Mouse (Mus musculus) liver, embryonic 16.5 days (tissue): Measurements from ENCODE around the gene Eps15l1. TPM values are rescaled to one million over a fixed set of nuclear protein-coding genes. Genes with fewer than 3 reads are reported as not detected.
A peak's percentile ranks its signal among the peaks of the same experiment; 100 is the strongest.

Experiments used
- ATAC-seq: fragments of 200-750 bp; cut with Nextera tagmentation; 2 replicates; pipeline ENCODE4 v1.8.0; 2017; ENCODE audit warnings: low read depth, mild to moderate bottlenecking, moderate number of reproducible peaks, moderate library complexity
- H3K27ac ChIP-seq: fragments of 300-500 bp; sonication (generic); 2 replicates; pipeline ENCODE4 v1.5.1; 2014; ENCODE audit warnings: mild to moderate bottlenecking, low read length
- H3K27me3 ChIP-seq: fragments of 300-500 bp; sonication (generic); 2 replicates; pipeline ENCODE4 v1.6.1; 2014; ENCODE audit warnings: low read depth, low read length, mixed read lengths; ENCODE audit not compliant: control insufficient read depth, insufficient read depth
- H3K36me3 ChIP-seq: fragments of 300-500 bp; sonication (generic); 2 replicates; pipeline ENCODE4 v1.6.1; 2014; ENCODE audit warnings: mild to moderate bottlenecking; ENCODE audit not compliant: control insufficient read depth, insufficient read depth
- H3K4me1 ChIP-seq: fragments of 300-500 bp; sonication (generic); 2 replicates; pipeline ENCODE4 v1.6.1; 2014; ENCODE audit warnings: low read depth, low read length, mixed read lengths; ENCODE audit not compliant: control insufficient read depth
- H3K4me2 ChIP-seq: fragments of 300-500 bp; sonication (generic); 2 replicates; pipeline ENCODE4 v1.6.1; 2014; ENCODE audit warnings: low read depth, low read length, mixed read lengths
- H3K4me3 ChIP-seq: fragments of 300-500 bp; sonication (generic); 2 replicates; pipeline ENCODE4 v1.5.1; 2014; ENCODE audit warnings: low read depth, mild to moderate bottlenecking, low read length
- H3K9ac ChIP-seq: fragments of 300-500 bp; sonication (generic); 2 replicates; pipeline ENCODE4 v1.6.1; 2014; ENCODE audit warnings: low read depth, low read length
- H3K9me3 ChIP-seq: fragments of 300-500 bp; sonication (generic); replicated peaks from 2 replicates; pipeline ENCODE4 v1.6.1; 2016; ENCODE audit warnings: low read length; ENCODE audit not compliant: control insufficient read depth
- WGBS: fragments of 180-500 bp; shearing (Covaris S2); extraction: QIAGEN DNeasy Blood & Tissue Kit; methylation state at CpG from one replicate; pipeline ENCODE4 v1.1.7; 2014; ENCODE audit not compliant: insufficient replicate concordance; 5-methylcytosine and 5-hydroxymethylcytosine counted together
- polyA plus RNA-seq: library from polyadenylated mRNA; unstranded; fragments of >200 nt; fragmentation: Nextera tagmentation; extraction: Ambion mirVana; gene quantifications from 2 replicates; pipeline ENCODE4 v1.2.1, GENCODE M21; 2015

Eps15l1 gene
- polyA plus RNA-seq, 1 experiment from 2014 or later: 19.2 TPM

- Histone ChIP-seq H3K9ac (no peak overlapping the region), H3K9me3 (no peaks in the 10 kb centered on the region), H3K36me3 (no peaks in the 10 kb centered on the region), H3K4me2 (no peak overlapping the region), H3K4me3 (no peak overlapping the region), H3K27me3 (no peaks in the 10 kb centered on the region), H3K27ac (peak overlapping the region; percentile 1; the same call in 1 of the 2 replicates), H3K4me1 (peaks cover 39% of the 10 kb centered on the region)
- peak; percentile 38 for ATAC-seq
- 19% methylated on average over 8 of the region's 8 CpGs for WGBS
Observed at GRCm38 (mm10) chr8:72350727-72351126, 70.5 kb downstream of the Eps15l1 start.

GRCm38 (mm10) chr8:72349838-72350237, 71.4 kb downstream of the Eps15l1 start:
- H3K4me3 ChIP-seq: no peak overlapping the region
- no peak for ATAC-seq
- H3K9ac ChIP-seq: no peak overlapping the region
- no peaks in the 10 kb centered on the region for H3K27me3 ChIP-seq
- no peaks in the 10 kb centered on the region for H3K9me3 ChIP-seq
- H3K36me3 ChIP-seq: no peaks in the 10 kb centered on the region
- H3K4me2 ChIP-seq: no peak overlapping the region
- WGBS: 58% methylated on average over 9 of the region's 9 CpGs
- peaks cover 38% of the 10 kb centered on the region for H3K4me1 ChIP-seq
- H3K27ac ChIP-seq: peak overlapping the region; percentile 1; the same call in 1 of the 2 replicates

GRCm38 (mm10) chr8:72348956-72349355, 72.3 kb downstream of the Eps15l1 start:
- H3K9ac ChIP-seq: no peak overlapping the region
- ATAC-seq: no peak
- no peak overlapping the region for H3K4me3 ChIP-seq
- H3K9me3 ChIP-seq: no peaks in the 10 kb centered on the region
- no peaks in the 10 kb centered on the region for H3K27me3 ChIP-seq
- no peaks in the 10 kb centered on the region for H3K36me3 ChIP-seq
- no peak overlapping the region for H3K4me2 ChIP-seq
- peaks cover 29% of the 10 kb centered on the region for H3K4me1 ChIP-seq
- 78% methylated on average over 1 of the region's 1 CpGs for WGBS
- no peak overlapping the region for H3K27ac ChIP-seq

GRCm38 (mm10) chr8:72348114-72348513, 73.1 kb downstream of the Eps15l1 start:
- Histone ChIP-seq H3K36me3 (no peaks in the 10 kb centered on the region), H3K4me3 (no peak overlapping the region), H3K4me1 (peaks cover 21% of the 10 kb centered on the region), H3K9me3 (no peaks in the 10 kb centered on the region), H3K9ac (no peak overlapping the region), H3K27ac (no peak overlapping the region), H3K27me3 (no peaks in the 10 kb centered on the region), H3K4me2 (no peak overlapping the region)
- no peak for ATAC-seq
- 77% methylated on average over 2 of the region's 2 CpGs for WGBS

GRCm38 (mm10) chr8:72347553-72347952, 73.7 kb downstream of the Eps15l1 start:
- H3K9me3 ChIP-seq: no peaks in the 10 kb centered on the region
- 42% methylated on average over 1 of the region's 1 CpGs for WGBS
- H3K36me3 ChIP-seq: no peaks in the 10 kb centered on the region
- no peak overlapping the region for H3K9ac ChIP-seq
- H3K4me1 ChIP-seq: peaks cover 15% of the 10 kb centered on the region
- no peak overlapping the region for H3K27ac ChIP-seq
- H3K4me2 ChIP-seq: no peak overlapping the region
- H3K4me3 ChIP-seq: no peak overlapping the region
- no peaks in the 10 kb centered on the region for H3K27me3 ChIP-seq
- ATAC-seq: no peak

- no peak overlapping the region for H3K4me3 ChIP-seq
- H3K27me3 ChIP-seq: no peaks in the 10 kb centered on the region
Observed at GRCm38 (mm10) chr8:72343725-72344124, 77.5 kb downstream of the Eps15l1 start.

GRCm38 (mm10) chr8:72342556-72343300, 78.5 kb downstream of the Eps15l1 start:
- no peaks in the 10 kb centered on the region for H3K9me3 ChIP-seq
- H3K27ac ChIP-seq: no peak overlapping the region
- no peak overlapping the region for H3K4me3 ChIP-seq
- 0 out of 2 replicates have a peak, but pooled peaks cover 3% of the 10 kb centered on the region for H3K36me3 ChIP-seq
- no peak overlapping the region for H3K4me2 ChIP-seq
- no peaks in the 10 kb centered on the region for H3K4me1 ChIP-seq
- ATAC-seq: no peak
- H3K27me3 ChIP-seq: no peaks in the 10 kb centered on the region
- WGBS: 82% methylated on average over 5 of the region's 5 CpGs
- H3K9ac ChIP-seq: no peak overlapping the region

More at GRCm38 (mm10) chr8:72343725-72344124, 77.5 kb downstream of the Eps15l1 start:
- Histone ChIP-seq H3K9me3 (no peaks in the 10 kb centered on the region), H3K4me1 (no peaks in the 10 kb centered on the region; the same call in 1 of the 2 replicates), H3K9ac (no peak overlapping the region), H3K4me2 (no peak overlapping the region), H3K36me3 (0 out of 2 replicates have a peak, but pooled peaks cover 3% of the 10 kb centered on the region), H3K27ac (no peak overlapping the region)
- ATAC-seq: no peak
- WGBS: 58% methylated on average over 4 of the region's 4 CpGs

- H3K9ac ChIP-seq: no peak overlapping the region
- no peak overlapping the region for H3K4me2 ChIP-seq
- H3K27ac ChIP-seq: no peak overlapping the region
- H3K4me3 ChIP-seq: no peak overlapping the region
- no peak for ATAC-seq
- H3K27me3 ChIP-seq: no peaks in the 10 kb centered on the region
- no peaks in the 10 kb centered on the region for H3K9me3 ChIP-seq
- H3K36me3 ChIP-seq: 0 out of 2 replicates have a peak, but pooled peaks cover 3% of the 10 kb centered on the region
- H3K4me1 ChIP-seq: no peaks in the 10 kb centered on the region
Observed at GRCm38 (mm10) chr8:72337034-72337433, 84.2 kb downstream of the Eps15l1 start.

GRCm38 (mm10) chr8:72336273-72336672, 85.0 kb downstream of the Eps15l1 start:
- ATAC-seq: no peak
- WGBS: 80% methylated on average over 2 of the region's 2 CpGs
- no peak overlapping the region for H3K9ac ChIP-seq
- H3K4me3 ChIP-seq: no peak overlapping the region
- no peak overlapping the region for H3K27ac ChIP-seq
- H3K36me3 ChIP-seq: 0 out of 2 replicates have a peak, but pooled peaks cover 3% of the 10 kb centered on the region
- H3K4me1 ChIP-seq: no peaks in the 10 kb centered on the region
- no peaks in the 10 kb centered on the region for H3K9me3 ChIP-seq
- no peaks in the 10 kb centered on the region for H3K27me3 ChIP-seq
- no peak overlapping the region for H3K4me2 ChIP-seq
